Mouse (Mus musculus) adrenal gland, adult (tissue): ENCODE results near the gene Ubl4b.

Experiments
- DNase-seq, 2 experiments: peaks; one replicate each; pipeline ENCODE4 v3.0.0; 2022 to 2023; ENCODE audit warnings: low spot score in 1 of 2; ENCODE audit not compliant: inconsistent age in 2 of 2

The Ubl4b gene

DNA sequence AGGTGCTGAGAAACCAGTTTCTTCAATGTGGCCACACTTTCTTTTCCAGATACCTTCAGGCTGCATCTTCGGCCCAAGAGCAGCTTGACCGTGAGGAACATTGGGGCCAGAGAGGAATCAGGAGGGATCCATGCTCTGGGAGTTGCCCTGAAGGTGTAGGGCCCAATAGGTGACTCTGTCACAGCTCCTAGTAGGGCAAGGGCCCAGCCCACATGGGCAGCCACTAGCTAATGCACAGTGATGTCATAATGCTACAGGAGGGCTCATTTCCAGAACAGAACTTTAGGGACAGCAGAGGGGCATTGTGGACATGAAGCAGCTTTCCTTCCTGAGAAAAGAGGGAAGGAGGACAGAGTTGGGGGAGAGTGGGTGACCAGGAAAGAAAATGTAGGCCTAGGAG is at the start of gene Ubl4b:
TSS of gene Ubl4b (minus strand) at position 232 of the 400 bp plus-strand sequence.
- DNase-seq = no peak

- no peak for DNase-seq
Measured at GRCm38 (mm10) chr3:107600127-107600526, 45.3 kb upstream of the Ubl4b start.

DNA sequence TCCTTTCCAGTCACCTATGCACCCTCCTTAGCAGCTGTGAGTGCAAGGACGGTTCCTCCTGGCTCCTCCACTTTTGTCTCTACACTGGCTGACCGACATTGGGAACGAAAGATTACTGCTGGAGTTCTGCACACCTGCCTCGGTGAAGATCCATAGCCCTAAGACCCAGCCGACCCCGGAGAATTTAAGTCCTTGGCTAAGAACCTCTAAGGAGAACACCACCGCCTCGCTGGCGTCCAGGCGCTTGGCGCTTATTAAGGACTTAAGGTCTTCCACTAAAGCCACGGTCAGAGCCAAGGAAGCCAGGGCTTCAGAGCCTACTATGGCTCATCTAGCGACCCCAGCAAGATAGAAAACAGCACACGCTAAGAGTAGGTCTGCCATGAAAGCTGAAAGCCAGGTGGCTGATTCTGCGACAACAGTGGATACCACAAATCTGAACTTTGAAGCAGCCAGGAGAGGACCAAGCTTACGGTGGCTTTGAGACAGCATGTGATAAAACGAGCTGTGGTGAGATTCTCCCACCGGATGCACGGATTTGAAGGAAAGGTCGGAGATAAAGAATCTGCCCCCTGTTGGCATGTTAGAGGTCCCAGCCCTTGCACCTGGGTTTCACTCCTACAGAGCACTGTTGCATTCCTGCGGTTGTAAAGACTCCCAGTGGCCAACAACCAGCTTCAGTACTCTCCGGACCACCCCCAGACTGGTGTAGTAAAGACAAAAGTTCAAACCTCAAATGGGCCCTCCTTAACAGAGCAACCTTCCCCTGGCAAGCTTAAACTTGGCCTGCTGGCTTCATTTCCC is 42.9 kb upstream of the Ubl4b start:
- no peak for DNase-seq

- no peak for DNase-seq
Measured at GRCm38 (mm10) chr3:107597134-107597533, 42.3 kb upstream of the Ubl4b start.

GRCm38 (mm10) chr3:107596559-107596958 is 41.7 kb upstream of the Ubl4b start:
- peak in 1 of 2 experiments; percentile 70 for DNase-seq

DNA sequence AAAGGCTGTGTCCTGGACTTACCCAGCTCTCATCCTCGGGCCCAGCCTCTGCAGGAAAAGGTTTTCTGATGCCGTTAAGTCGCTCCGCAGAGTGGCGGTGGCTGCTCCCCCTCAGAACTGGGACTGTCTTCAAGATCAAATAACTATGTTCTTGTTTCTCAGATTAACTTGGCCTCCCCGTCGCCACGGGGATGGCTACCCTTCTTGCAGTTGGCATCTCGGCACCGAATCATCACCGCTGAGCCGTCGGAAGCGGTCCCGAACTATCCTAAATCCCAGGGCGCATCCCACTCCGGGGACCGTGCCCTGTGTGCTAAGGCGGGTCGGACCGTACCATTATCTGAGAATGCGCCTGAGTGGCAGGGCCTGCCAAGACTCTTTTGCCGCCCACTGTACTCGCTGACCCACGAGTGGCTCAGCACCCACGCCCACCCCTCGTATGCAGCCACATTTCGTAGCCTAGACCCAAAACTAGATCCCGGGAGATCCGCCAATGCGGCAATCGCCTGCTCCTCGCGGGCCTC is 41.1 kb upstream of the Ubl4b start:
- DNase-seq = peak in 1 of 2 experiments; percentile 47

DNA sequence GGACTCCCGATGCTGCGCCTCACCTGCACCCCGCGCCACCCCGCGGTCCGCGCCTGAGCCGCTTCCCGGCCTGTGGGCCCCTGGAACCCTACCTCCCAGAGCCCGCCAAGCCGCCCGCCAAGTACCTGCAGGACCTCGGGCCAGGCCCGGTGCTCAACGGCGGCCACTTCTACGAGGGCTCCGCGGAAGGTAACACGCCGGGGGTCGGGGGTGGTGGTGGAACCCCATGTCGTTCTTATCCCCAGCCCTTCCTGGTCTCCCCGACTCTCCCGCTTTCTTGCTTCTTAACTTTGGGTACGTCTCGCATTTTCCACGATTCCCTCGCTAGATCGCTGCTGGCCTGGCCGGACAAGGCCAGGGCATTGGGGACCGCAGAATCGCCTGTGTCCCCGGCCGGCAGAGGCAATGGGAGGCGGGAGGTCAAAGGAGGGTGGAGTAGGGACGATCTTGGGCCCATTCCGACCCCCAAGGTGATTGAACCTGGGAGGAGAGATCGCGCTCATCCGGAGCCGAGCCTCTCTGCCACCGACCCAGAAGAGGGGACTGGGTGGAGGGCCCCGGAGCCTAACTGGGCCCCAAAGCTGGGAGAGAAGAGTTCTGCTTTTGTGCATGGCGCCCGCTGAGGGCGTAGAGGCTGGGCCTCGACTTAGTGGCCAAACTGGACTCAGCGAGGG is 40.5 kb upstream of the Ubl4b start:
- DNase-seq = peak in 1 of 2 experiments; percentile 60

- DNase-seq = no peak
Measured at GRCm38 (mm10) chr3:107594662-107595263, 39.9 kb upstream of the Ubl4b start, which contains the start of gene Alx3. Gene Alx3, plus strand, starts transcription at chr3:107595031.

DNA sequence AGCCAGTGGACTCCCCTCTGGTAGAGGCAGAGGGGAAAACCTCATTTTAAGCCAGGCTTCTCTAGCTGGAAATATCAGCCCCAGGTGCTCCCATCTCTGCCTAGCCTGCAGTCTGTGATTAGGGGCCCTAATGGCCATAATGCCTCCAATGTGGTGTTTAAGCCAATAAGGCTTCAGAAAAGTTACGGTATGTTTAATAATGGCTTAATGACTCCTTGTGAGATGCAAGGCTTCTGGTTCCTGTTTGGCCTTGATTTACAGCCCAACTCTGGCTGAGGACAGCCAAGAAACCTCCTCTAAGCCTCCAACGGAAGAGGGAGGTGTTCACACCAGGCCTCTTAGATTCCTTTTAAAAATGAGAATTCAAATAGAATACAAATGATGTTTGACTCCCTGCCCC is 38.8 kb upstream of the Ubl4b start:
- DNase-seq = no peak

DNA sequence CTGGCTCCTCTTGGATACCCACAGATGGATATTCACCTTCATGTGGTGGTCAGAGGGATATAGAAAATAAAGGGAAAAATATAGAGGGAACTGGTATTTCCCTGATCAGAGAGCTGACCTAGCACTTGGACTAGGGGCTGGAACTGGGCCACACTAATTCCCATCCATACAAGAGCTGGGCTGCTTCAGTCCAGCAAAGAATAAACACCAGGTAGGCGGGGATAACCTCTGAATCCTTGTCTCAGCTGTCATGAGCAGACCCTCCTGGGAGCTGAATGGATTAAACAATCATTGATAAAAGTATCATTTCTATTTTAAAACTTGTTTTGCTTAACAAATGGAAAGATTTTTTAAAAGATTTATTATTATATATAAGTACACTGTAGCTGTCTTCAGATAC is 36.7 kb upstream of the Ubl4b start:
- no peak for DNase-seq

DNA sequence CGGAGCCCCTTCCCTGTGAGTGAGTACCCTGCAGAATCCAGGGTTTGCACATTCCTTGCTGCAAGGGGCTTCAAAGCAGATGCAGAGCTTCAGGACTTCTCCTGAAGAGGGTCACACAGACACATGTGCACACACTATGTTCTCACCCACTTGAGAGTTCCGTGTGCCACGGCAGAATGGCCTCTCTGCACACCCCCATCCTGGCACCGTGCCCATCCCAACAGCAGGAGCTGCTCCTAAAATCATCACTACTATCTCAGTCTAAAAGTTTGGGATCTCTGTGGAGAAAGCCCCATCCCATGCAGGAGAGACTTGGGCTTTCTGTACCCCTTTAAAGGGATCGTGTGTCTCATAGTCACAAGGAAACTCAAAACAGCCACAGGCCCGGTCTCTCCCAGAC is 31.6 kb upstream of the Ubl4b start:
- DNase-seq = no peak

GRCm38 (mm10) chr3:107583893-107584292 is 29.0 kb upstream of the Ubl4b start:
- DNase-seq = no peak

GRCm38 (mm10) chr3:107582875-107583767 is 28.2 kb upstream of the Ubl4b start:
- DNase-seq = peak; percentile 17 to 57

- DNase-seq = no peak
Measured at GRCm38 (mm10) chr3:107582130-107582874, 27.4 kb upstream of the Ubl4b start.

DNA sequence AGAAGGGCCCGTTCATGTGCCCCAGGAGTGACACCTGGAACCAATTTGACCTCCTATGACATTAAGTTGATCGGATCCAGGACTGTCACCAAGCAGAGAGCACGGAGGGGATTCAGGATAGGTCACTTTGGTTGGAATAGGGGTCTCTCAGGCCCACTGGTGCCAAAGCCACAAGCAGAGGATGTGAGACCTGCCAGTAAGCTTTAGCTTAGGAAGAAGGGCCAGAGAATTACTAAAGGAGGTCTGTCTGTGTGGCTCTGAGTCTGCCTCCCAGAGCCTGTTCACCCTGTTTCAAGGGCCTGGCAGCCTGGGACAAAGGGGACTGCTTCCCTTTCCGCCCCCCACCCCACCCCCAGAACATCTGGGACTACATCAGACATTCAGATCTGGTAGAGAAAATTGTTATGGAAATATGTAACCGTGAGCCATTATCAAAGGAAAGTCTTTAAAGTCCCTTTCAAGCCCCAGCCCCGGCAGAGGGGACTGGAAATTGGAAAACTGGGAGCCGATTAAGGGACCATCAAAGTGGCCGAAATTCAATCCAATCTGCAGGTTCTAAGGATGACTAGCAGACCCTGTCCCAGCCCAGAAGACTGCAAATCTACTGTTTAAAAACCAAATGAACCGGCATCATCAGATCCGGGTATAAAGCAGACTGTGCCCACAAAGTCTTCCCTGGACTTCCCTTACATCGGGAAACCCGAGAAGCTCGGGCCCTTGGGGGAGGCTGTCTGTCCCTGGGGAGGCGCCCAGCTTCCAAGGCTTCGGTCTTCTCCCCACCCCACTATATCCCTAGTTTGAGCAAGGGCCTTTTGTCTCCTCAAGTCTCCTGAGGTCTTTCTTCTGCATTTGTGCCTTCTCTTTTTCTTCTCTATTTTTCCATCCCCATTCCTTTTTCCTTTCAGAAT is 26.5 kb upstream of the Ubl4b start:
- no peak for DNase-seq

DNA sequence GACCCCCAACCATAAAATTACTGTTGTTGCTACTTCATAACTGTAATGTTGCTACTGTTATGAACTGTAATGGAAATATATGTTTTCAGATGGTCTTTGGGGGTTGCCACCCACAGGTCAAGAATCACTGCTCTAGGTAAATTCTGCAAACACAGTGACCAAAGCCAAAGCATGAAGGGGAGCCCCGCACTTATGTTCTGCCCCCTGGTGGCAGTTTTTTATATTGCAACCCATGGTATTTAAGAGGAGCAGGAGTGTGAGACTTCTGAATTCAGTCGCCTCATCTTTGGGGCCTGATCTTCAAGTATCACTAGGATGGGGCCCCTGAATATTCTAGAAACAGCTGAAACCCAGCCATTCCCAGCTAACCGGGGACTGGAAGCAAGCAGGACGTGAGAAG is 24.6 kb upstream of the Ubl4b start:
- DNase-seq = peak; percentile 45 to 86

DNA sequence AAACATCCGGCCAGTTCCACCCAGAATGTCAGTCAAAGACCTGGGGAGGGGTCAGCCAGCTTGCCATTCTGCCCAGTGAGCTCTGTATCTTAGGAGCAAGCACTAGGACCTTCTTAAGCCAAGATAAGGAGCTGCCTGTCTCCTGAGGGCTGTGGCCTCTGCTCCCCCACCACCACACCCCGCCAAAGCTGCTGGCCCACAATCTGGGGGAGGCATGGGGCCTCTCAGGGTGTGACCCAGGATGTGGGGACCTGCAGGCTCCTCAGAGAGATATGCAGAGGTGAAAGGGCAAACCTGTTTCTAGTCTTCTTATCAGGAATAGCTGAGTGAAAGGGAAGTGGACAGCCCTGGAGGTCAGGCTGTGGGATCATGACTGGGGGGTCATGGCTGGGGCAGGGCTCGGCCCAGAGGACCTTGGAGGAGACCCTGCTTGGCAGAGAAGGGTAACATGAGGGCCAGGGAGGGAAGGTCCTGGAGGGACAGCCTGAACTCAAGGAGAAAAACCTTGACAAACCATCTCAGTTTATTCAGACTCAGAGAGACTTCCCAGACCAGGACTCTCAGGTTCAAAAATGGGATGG is 23.0 kb upstream of the Ubl4b start:
- DNase-seq = no peak

DNA sequence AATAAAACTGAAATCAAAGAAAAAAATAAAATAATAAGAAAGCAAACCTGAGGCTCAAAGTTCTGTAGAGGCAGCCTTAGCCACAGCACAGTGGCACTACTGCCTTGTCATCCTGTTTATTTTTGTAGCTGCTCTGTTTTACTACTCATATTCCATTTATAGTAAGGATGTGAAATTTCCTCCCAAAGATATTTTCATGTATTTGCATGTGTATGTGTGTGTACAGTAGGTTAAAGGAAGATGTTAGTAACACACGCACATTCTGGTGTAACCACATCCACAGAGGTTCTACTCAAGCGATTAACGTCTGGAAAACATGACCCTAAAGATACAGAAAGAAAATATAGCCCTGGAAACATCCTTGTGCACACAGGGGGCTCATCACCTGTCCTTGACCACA is 21.9 kb upstream of the Ubl4b start:
- DNase-seq = no peak

DNA sequence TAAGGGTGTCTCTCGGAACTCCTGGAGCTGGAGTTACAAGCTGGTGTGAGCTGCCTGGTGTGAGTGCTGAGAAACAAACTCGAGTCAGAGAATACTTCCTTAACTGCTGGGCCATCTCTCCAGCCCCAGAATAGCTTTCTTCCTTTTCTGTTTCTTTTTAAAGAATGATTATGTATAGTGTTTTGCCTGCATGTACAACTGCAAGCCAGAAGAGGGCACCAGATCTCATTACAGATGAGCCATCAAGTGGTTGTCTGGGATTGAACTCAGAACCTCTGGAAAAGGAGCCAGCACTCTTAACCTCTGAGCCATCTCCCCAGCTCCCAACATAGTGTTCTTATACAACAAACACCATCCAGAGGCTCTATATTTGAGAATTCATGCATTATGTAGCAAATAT is 16.3 kb upstream of the Ubl4b start:
- DNase-seq = no peak
